Mouse (Mus musculus): ENCODE results near the gene B3galt4. TPM values are rescaled to one million over a fixed set of nuclear protein-coding genes. Genes with fewer than 3 reads are reported as not detected.

The B3galt4 gene
- polyA plus RNA-seq, 1 experiment from 2014 or later, result 15.8 TPM

DNA sequence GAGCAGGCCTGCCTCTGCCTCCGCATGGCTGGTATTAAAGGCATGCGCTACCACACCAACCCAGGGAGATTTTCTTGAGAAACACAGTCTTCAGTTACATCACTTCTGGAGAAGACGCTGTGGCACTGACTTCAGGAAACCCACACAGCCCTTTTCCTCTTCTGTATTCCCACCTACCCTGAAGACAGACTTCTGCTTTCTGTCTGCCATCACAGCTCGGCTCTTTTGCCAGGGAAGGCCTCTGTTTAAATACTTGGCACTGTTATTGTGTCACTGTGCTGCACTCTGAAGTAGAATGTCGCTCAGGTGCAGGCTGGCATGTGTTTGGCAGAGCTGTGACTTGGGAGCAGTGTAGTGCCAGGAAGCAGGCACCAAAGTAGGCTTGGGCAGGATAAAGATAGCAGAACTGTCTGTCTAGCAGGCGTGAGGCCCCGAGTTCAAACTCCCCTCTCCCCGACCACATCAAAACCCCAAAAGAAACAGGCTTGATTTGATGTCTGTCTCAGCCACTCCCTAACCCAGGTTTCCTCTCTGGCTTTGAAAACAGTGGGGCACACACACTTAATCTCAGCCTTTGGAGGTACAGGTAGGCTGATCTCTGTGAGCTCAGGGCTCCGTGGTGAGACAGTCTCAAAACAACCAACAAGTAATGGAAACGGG, 3.7 kb downstream of the B3galt4 start:
- DNase-seq (ENCODE audit: low spot score), result peak; percentile 78

DNA sequence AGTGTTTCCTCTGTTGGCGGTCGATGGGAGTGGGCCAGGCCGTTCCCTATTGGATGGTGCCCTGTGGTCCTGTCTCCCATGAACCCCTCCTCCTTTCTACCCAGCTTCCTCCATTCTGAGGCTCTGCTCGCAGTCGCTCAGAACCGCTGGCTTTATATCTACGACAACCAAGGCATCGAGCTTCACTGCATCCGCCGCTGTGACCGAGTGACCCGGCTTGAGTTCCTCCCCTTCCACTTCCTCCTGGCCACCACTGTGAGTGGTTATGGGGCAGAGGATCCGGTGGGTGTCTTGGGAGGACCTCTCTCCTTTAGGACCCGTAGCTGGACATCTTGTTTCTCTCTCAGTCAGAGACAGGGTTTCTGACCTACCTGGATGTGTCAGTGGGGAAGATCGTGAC, 7.8 kb downstream of the B3galt4 start:
- DNase-seq (ENCODE audit: low spot score), result no peak

DNA sequence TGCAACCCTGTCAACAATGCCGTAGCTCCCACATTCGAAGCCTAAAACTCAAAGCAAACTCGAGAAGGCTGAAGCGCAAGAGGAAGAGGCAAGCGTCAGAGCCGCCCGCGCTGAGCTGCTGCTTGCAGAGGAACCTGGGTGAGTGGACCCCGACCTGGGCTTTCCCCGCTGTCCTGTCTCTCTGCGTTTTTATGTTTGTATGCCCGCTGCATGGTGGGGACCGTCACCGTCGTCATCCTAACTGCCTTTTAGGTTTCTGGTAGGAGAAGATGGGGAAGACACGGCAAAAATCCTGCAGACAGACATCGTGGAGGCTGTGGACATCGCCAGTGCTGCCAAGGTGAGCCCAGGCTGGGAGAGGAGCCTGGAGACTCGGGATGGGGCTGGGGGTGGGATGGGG, 9.9 kb downstream of the B3galt4 start:
- no peak for DNase-seq (ENCODE audit: low spot score)

DNA sequence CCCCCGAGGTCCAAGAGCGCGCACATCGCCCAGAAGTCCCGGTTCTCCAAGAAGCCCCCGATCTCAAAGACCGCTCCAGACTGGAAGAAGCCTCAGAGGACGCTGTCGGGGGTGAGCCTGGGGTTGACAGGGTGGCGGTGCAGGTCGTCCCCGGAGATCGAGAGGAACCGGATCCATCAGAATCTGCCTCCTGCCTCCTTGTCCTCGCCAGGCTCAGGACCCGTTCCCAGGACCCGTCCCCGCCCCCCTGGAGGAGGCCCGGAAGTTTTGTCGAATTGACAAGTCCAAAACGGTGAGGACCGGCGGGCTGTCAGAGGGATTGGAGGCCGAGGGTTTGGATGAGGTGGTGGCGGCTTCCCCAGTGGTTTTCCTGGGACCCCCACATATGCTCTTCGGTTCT, 10.3 kb downstream of the B3galt4 start:
- DNase-seq (ENCODE audit: low spot score), result no peak

DNA sequence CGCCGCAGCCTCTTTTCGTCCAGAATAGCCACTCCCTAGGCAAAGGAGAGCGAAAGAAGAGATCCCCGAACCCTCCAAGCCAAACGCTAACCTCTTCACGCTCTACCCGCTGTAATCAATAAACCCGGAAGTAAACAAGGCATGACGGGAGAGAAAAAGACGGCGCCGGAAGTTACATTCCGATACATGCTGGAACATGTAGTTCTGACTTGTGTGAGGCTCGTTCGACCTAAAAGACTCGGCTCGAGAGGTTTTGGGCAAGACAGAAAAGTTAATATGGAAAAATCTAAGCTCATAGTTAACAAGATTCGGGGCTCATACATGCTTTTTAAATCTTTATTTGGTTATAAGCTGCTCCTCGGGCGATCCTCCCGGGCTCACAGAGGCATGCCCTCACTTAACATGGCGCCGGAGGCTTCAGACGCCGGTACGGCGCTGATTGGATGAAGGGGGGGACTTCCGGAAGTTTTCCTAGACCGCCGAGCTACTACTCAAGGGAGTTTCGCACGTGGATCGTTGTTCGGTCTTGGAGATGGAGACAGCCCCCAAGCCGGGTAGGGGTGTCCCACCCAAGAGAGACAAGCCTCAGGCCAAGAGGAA, 11.0 kb downstream of the B3galt4 start, which contains the start of the genes Pfdn6 and Wdr46:
TSS of gene Pfdn6 (minus strand) at position 138 of the 600 bp plus-strand sequence.
TSS of gene Wdr46 (plus strand) at position 455 of the 600 bp plus-strand sequence.
- DNase-seq (ENCODE audit: low spot score), result peak; percentile 92

DNA sequence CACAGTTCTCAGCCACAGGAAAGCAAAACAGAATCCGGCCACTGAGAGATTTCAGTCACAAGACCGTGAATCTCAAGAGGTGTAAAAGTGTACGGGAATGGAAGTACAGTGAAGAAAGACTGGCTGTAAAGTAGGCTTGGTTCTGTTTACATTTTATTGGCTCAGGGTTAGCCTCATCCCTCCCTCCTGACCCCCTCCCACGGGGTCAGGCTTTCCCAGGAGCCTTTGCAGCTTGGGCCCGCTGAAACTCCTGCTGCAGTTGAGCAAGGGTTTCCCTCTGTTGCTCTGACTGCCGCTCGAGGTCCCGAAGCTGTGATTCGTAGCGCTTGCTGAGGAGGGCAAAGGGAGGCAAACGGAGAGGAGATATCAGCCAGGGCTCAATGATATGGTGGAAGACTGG, 12.5 kb downstream of the B3galt4 start:
- no peak for DNase-seq (ENCODE audit: low spot score)

DNA sequence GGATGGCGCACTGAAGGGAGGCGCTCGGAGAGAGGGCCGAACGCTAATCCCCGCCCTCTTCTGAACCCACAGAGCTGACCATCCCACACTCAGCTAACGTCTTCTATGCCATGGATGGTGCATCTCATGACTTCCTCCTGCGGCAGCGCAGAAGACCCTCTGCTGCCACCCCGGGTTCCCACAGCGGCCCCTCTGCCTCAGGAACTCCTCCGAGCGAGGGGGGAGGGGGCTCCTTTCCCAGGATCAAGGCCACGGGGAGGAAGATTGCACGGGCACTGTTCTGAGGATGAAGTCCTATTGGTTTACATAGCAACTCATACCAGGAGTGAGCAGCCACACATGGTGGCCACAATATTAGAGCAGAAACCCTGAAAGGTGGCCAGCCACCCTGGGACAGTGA, 14.3 kb downstream of the B3galt4 start:
- no peak for DNase-seq (ENCODE audit: low spot score)

DNA sequence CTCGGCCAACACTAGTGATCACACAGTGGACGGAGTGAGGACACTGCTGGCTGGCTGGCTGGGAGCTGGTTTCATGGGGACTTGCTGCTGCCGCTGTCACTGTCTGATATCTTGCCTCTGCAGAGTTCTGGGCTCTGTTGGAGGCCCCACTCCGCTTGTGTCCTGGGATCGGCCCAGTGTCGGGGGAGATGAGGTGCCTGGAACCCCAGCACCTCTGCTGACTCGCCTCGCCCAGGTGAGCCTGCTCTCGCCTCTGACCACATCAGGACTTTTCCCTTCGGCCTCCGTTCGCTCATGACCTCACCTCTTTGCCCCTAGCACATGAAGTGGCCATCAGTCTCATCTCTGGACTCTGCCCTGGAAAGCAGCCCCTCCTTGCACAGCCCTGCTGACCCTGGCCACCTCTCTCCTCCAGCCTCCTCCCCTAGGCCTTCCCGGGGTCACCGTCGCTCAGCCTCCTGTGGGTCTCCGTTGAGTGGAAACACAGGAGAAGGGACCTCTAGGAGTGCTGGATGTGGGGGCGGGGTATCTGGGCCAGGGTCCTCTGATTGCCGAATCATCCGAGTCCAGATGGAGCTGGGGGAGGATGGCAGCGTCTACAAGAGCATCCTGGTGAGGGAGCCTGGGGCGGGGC, 15.7 kb downstream of the B3galt4 start:
- DNase-seq (ENCODE audit: low spot score), result no peak

DNA sequence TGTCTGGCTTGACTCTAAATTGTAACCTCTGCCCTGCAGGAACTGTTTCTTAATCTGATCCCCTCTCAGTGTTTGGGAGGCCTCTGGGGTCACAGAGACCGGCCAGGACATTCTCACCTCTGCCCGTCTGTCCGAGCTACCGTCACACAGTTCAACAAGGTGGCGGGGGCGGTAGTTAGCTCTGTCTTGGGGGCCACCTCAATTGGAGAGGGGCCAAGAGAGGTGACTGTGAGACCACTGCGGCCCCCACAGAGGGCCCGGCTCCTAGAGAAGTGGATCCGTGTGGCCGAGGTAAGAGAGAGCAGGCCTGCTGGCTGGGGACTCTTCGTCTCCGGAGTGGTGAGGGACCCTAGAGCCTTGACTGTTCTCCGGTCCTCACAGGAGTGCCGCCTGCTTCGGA, 18.3 kb downstream of the B3galt4 start:
- DNase-seq (ENCODE audit: low spot score), result no peak

DNA sequence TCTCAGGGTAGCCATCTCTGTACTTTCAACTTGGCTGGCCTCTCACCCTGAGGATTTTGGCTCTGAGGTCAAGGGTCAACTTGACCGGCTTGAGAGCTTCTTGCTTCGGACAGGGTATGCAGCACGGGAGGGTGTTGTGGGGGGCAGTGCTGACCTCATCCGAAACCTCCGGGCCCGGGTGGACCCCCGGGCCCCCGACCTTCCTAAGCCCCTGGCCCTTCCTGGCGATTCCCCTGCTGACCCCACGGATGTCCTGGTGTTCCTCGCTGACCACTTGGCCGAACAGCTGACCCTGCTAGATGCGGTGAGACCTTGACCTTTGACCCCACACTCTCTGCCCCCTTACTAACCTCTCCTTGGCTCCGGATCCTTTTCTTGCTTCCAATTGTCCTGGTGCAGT, 18.8 kb downstream of the B3galt4 start:
- no peak for DNase-seq (ENCODE audit: low spot score)

DNA sequence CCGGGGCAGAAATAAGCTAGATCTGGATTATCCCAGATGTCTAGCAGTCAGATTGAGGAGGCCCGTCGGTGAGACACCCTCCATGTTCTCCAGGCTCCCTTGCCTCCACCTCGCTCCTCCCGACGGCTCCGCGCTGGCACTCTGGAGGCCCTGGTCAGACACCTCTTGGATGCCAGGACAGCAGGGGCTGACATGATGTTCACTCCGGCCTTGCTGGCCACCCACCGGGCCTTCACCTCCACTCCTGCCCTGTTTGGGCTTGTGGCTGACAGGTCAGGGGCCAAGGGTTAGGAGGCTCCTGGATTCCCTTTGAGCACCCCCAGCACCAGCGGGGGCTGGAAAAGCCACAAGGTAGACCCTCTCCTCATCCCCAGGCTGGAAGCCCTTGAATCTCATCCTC, 19.3 kb downstream of the B3galt4 start:
- no peak for DNase-seq (ENCODE audit: low spot score)

DNA sequence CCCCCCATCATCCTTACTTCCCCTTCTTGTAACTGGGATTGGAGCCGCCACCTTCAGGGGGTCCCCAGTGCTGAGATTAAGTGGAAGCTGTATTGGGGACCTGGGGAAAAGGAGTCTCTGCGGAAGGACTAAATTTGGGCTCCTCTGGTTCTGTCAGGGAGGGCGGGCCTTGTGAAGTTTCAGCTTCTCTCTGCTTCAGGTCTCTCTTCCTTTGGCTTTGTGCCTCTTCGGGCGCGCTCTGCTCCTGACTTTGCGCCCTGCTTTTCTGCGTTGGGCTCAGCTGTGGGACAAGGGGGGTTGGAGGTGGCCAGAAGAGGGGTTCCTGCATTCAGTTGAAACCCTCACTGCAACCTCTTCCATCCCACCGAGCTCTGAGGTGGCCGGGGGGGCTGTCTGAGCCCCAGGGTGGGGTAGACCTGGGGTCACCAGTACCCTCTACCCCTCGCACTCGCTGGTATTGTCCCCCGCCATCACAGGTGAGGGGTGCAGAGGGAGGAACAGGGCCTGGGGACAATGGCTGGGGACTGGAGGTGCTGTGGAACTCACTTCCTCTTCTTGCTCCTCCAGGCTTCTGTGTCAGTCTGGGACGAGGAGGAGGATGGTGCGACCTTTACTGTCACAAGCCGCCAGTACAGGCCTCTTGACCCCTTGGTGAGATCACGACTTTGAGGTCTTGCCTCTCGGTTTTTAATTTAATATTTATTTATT, 20.0 kb downstream of the B3galt4 start:
- DNase-seq (ENCODE audit: low spot score), result no peak

DNA sequence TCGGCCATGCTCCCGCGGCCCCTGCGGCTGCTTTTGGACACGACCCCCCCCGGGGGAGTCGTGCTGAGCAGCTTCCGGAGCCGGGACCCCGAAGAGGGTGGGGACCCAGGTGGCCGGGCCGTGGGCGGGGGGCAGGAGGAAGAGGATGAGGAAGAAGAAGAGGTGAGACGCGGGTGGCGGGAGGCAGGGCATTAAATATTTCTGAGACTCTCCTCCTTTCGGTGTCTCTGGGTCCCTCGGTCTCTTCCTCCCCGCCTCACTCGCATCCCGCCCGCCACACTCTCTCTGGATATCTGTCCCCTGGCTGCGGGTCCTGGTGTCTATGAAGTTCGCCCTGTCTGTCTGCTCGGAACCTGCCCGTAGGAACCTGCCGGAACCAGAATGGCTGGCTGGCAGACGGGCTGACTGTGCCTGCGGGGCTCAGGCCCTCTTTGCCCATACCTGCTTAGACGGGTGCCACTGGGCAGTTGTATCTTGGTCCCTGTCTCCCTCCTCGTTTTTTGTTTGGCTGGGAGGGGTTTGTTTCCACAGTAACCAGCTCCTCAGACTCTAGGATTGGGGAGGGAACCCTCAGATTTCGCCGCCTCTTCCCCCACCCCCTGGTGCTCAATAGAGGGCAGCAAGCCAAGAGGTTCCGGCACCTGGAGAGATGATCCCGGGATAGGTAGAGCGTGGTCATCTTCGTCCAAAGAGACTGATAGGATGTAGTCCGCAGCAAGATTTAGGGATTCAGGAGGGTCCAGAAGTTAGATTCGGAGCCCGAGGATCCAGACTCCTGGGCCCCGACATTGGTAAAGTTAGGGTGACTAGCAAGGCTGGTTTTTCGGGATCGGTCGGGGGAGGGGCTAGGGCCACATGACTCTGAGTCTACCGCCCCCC, 20.8 kb downstream of the B3galt4 start:
- DNase-seq (ENCODE audit: low spot score), result peak; percentile 54

DNA sequence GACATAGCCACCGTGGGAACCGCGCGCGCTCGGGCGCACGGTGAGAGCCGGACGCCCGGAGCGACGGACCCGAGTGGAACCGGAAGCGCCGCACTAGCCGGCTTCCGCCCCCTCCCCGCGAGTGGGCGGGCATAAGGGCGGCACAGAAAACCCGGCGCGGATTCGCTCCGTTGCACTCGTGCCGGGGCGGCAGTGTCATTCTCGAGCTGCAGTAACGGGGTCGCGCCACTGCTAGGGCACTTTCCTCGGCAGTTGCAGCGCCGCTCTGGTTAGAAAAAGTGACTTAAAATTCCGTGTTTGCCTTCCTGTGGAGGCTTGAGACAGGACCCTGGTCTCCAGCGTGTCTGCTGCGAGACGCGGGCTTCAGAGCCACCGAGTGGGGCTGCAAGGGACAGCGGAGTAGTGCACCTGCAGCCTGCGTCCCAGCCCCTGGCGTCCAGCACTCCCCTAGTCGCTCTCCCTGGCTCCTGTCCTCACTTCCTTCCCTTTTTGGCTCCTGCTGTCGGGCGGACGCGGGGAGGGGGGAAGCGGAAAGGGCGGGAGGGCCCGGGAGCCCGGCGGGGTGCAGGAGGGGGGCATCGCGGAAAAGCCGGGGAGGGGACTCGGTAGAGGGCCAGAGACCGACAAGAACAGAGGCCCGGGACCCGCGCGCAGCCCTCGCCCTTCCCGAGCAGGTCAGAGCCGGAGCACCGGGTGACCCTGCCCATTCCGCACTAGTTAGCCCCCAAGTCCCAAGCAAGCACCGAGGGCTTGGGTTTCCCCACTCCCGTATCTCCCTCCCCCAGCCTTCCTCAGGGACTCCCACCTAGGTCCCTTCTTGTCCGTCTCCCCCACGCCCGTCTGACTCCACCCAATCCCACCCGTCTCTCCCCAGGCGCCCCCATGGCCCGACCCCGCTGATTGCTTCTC, 21.7 kb downstream of the B3galt4 start, which contains the start of gene Rgl2:
TSS of gene Rgl2 (plus strand) at position 173 of the 909 bp plus-strand sequence.
- peak; percentile 96 for DNase-seq (ENCODE audit: low spot score)

DNA sequence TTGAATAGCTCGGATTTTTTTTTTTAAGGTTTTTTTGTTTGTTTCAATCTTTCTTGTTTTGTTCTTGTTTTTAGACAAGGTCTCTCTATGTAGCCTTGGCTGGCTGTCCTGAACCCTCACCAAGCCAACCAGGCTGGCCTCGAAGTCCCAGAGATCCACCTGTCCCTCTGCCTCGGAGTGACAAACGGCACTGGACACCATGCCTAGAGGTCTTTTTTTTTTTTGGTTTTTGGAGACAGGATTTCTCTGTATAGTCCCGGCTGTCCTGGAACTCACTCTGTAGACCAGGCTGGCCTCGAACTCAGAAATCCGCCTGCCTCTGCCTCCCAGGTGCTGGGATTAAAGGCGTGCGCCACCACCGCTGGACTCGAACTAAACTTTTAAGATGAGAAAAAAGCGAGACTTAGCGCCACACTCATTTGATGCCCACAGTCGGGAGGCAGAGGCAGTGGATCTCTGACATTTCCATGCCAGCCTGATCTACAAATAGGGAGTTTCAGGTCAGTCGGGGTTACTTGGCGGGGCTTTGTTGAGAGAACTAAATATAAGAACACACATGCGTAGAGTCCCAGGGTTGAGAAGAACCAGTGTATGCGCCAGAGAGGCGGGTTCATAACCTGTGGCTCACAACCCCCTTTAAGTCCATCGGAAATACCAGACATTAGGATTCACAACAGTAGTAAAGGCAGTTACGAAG, 22.9 kb downstream of the B3galt4 start:
- no peak for DNase-seq (ENCODE audit: low spot score)

DNA sequence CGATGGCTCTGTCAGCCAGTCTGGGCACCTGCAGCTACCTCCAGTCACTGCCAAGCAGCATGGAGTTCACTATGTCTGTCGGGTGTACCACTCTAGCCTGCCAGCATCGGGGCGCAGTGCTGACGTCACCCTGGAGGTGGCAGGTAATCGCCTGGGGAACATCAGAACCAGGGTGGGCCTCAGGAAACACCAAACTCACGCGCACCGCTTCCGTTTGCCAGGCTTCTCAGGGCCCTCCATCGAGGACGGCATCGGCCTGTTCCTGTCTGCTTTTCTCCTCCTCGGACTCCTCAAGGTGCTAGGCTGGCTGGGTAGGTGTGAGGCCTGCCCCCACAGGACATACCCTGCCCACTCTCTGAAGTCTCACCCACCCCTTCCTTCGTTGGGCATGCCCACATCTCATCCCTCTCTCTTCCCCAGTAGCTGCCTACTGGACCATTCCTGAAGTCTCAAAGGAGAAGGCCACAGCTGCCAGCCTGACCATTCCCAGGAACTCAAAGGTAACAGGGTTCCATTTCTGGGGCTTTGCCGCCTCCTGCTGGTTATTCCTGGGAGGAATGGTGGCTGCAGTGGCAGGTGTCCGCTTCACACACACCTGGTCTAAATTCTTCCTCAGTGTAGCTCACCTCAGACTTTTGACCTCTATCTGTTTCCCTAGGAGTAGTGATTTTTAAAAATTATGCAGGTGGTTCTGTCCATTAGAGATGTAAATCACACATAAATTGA, 24.9 kb downstream of the B3galt4 start:
- peak; percentile 20 for DNase-seq (ENCODE audit: low spot score)

DNA sequence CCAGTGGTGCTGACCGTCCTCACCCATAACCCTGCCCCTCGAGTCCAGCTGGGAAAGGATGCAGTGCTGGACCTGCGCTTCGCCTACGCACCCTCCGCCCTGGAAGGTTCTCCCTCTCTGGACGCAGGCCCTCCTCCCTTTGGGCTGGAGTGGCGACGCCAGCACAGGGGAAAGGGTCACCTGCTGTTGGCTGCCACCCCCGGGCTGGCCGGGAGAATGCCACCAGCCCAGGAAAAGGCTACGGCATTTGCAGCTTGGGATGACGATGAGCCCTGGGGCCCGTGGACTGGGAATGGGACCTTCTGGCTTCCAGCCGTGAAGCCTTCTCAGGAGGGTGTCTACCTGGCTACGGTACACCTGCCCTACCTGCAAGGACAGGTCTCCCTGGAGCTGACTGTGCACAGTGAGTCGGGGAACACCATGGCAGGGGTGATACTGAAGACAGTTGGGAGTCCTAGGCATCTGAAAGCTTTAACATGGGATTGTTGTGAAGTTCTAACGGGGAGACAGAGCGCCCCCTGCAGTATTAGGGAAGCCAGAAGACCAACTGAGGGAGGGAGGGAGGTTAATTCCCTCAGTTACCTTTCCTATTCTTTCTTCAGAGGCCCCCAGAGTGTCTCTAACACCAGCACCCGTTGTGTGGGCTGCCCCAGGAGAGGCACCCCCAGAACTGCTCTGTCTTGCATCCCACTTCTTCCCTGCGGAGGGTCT, 25.7 kb downstream of the B3galt4 start:
- DNase-seq (ENCODE audit: low spot score), result no peak

Data from thymus, postnatal 0 days (tissue).